Mouse (Mus musculus) hindbrain, embryonic 14.5 days (tissue): ENCODE measurements around the gene Parva. TPM values are rescaled to one million over a fixed set of nuclear protein-coding genes. Genes with fewer than 3 reads are reported as not detected.

ENCODE experiments used
- ATAC-seq: fragments of 200-750 bp; cut with Nextera tagmentation; 2 replicates; pipeline ENCODE4 v1.8.0; 2017; ENCODE audit warnings: moderate number of reproducible peaks, mild to moderate bottlenecking, moderate TSS enrichment, moderate library complexity; ENCODE audit not compliant: low FRiP score
- DNase-seq: peaks from one replicate; pipeline ENCODE4 v3.0.0-alpha.2; 2015; ENCODE audit warnings: low spot score
- H3K27ac ChIP-seq: fragments of 300-500 bp; sonication (generic); 2 replicates; pipeline ENCODE4 v1.5.1; 2014; ENCODE audit warnings: mild to moderate bottlenecking, moderate library complexity
- H3K27me3 ChIP-seq: fragments of 300-500 bp; sonication (generic); 2 replicates; pipeline ENCODE4 v1.6.1; 2014; ENCODE audit warnings: mild to moderate bottlenecking, low read length, mixed read lengths; ENCODE audit not compliant: control insufficient read depth, insufficient read depth
- H3K36me3 ChIP-seq: fragments of 300-500 bp; sonication (generic); replicated peaks from 2 replicates; pipeline ENCODE4 v1.6.1; 2014; ENCODE audit not compliant: control insufficient read depth, insufficient read depth
- H3K4me1 ChIP-seq: fragments of 300-500 bp; sonication (generic); replicated peaks from 2 replicates; pipeline ENCODE4 v1.6.1; 2014; ENCODE audit warnings: antibody characterized with exemption, low read length, mixed read lengths; ENCODE audit not compliant: control insufficient read depth, insufficient read depth
- H3K4me2 ChIP-seq: fragments of 300-500 bp; sonication (generic); replicated peaks from 2 replicates; pipeline ENCODE4 v1.6.1; 2014; ENCODE audit warnings: mild to moderate bottlenecking, moderate library complexity
- H3K4me3 ChIP-seq: fragments of 300-500 bp; sonication (generic); replicated peaks from 2 replicates; pipeline ENCODE4 v1.5.1; 2014; ENCODE audit warnings: mild to moderate bottlenecking, low read length
- H3K9ac ChIP-seq: fragments of 300-500 bp; sonication (generic); 2 replicates; pipeline ENCODE4 v1.6.1; 2014
- H3K9me3 ChIP-seq: fragments of 300-500 bp; sonication (generic); 2 replicates; pipeline ENCODE4 v1.6.1; 2016; ENCODE audit warnings: low read length; ENCODE audit not compliant: control insufficient read depth
- WGBS: fragments of 180-500 bp; shearing (Covaris S2); extraction: QIAGEN DNeasy Blood & Tissue Kit; methylation state at CpG from one replicate; pipeline ENCODE4 v1.1.7; 2014; 5-methylcytosine and 5-hydroxymethylcytosine counted together
- polyA plus RNA-seq: library from polyadenylated mRNA; unstranded; fragments of >200 nt; fragmentation: Nextera tagmentation; extraction: Ambion mirVana; gene quantifications from 2 replicates; pipeline ENCODE4 v1.2.1, GENCODE M21; 2014

The Parva gene
- polyA plus RNA-seq, 1 experiment from 2014 or later = 28.1 TPM

- no peaks in the 10 kb centered on the region for H3K27me3 ChIP-seq
- no peak overlapping the region for H3K4me2 ChIP-seq
- DNase-seq (no peak), ATAC-seq (no peak)
- peaks cover 18% of the 10 kb centered on the region; the same call in 1 of the 2 replicates for H3K4me1 ChIP-seq
- no peaks in the 10 kb centered on the region for H3K9me3 ChIP-seq
- no peak overlapping the region for H3K9ac ChIP-seq
- no peak overlapping the region for H3K4me3 ChIP-seq
- no peaks in the 10 kb centered on the region for H3K36me3 ChIP-seq
- 22% methylated on average over 14 of the region's 14 CpGs for WGBS
- no peak overlapping the region for H3K27ac ChIP-seq
Measured at GRCm38 (mm10) chr7:112473649-112474435, 46.5 kb downstream of the Parva start.

- WGBS = 62% methylated on average over 6 of the region's 6 CpGs
- Histone ChIP-seq H3K27me3 (no peaks in the 10 kb centered on the region), H3K27ac (no peak overlapping the region), H3K9ac (no peak overlapping the region), H3K9me3 (no peaks in the 10 kb centered on the region), H3K36me3 (no peaks in the 10 kb centered on the region), H3K4me1 (peaks cover 5% of the 10 kb centered on the region; the same call in 1 of the 2 replicates), H3K4me2 (no peak overlapping the region), H3K4me3 (no peak overlapping the region)
- DNase-seq (no peak), ATAC-seq (no peak)
Measured at GRCm38 (mm10) chr7:112479116-112479515, 51.8 kb downstream of the Parva start.

DNA sequence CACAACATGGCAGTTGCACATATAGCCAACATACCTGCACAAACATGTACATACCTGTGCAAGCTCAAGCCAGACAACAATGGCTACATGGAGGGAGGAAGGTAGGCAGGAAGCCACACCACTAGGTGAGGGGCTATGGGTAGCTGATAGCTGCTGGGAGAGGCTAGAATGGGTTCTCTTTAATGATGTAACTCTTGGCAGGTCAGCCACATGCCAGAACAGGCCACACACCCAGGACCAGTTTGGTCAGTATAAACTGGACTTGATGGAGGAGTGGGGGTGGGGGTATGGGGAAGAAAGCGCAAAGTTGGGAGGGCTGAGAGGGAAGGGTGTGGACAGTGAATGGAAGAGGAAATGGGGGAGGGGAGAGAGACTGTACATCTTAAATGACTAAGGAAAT is 53.7 kb downstream of the Parva start:
- H3K4me3 ChIP-seq = no peak overlapping the region
- 96% methylated on average over 1 of the region's 1 CpGs for WGBS
- ATAC-seq = no peak
- H3K27me3 ChIP-seq = no peaks in the 10 kb centered on the region
- no peak for DNase-seq
- 0 out of 2 replicates have a peak, but pooled peaks cover 3% of the 10 kb centered on the region for H3K4me1 ChIP-seq
- H3K9ac ChIP-seq = no peak overlapping the region
- H3K9me3 ChIP-seq = no peaks in the 10 kb centered on the region
- H3K4me2 ChIP-seq = no peak overlapping the region
- no peaks in the 10 kb centered on the region for H3K36me3 ChIP-seq
- no peak overlapping the region for H3K27ac ChIP-seq

DNA sequence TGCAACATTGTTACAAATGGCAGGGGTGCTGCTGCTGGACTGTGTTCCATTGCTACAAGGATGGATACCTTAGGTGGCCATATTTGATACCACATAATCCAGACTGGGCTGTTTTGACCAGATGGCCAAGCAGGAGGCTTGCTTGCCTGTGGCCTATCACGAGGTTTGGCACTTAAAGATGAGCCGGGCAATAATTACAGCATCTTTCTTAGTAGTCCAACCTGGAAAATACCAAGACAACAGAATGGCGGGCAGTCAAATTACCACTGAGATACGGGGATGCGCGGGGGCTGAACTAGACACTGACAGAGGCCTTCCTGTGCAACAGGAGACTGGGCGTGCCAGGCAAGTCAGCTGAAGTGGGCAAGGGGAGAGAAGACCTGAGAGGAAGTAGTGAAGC is 55.3 kb downstream of the Parva start:
- Histone ChIP-seq H3K27me3 (no peaks in the 10 kb centered on the region), H3K27ac (no peak overlapping the region), H3K4me1 (0 out of 2 replicates have a peak, but pooled peaks cover 3% of the 10 kb centered on the region), H3K36me3 (no peaks in the 10 kb centered on the region), H3K9ac (no peak overlapping the region), H3K4me3 (no peak overlapping the region), H3K4me2 (no peak overlapping the region), H3K9me3 (no peaks in the 10 kb centered on the region)
- WGBS = 86% methylated on average over 7 of the region's 7 CpGs
- no peak for DNase-seq
- no peak for ATAC-seq

DNA sequence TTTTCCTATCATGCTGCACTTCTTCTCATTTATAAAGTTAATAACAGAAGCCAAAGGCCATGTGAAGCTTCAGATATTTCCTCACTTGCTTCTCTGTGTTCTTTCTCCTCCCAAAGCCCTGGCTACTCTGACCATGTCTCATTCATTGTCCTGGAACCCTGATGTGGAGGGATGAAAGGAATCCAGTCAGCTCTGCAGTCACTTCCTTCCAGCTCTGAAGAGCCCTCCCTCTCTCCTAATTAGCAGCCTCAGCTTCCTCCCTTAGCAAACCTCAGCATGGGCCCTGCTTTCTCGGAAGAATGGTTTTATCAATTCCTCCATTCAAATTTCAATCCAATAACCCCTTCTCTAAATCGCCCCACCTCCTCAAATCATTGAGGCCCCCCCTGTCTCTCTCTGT is 56.1 kb downstream of the Parva start:
- no peaks in the 10 kb centered on the region for H3K36me3 ChIP-seq
- H3K27me3 ChIP-seq = no peaks in the 10 kb centered on the region
- H3K9ac ChIP-seq = peak overlapping the region; percentile 28; the same call in 1 of the 2 replicates
- H3K4me2 ChIP-seq = no peak overlapping the region
- WGBS = 7% methylated on average over 2 of the region's 2 CpGs
- ATAC-seq (no peak), DNase-seq (no peak)
- H3K4me1 ChIP-seq = 0 out of 2 replicates have a peak, but pooled peaks cover 3% of the 10 kb centered on the region
- H3K9me3 ChIP-seq = no peaks in the 10 kb centered on the region
- no peak overlapping the region for H3K4me3 ChIP-seq
- no peak overlapping the region for H3K27ac ChIP-seq

DNA sequence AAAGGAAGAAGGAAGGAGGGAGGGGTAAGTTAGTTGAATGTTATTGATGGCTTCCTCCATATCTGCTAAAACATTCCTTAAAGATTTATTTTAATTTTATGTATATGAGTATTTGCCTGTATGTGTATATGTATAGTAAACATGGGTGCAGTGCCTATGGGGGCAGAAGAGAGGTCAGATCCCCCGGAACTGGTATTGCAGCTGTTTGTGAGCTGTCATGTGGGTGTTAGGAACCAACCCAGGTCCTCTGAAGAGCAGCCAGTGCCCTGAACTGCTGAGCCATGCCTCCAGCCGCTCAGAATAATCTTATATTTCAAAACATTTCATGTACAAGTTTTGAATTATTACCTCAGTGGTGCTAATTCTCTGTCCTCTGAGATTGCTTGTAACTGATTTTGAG is 63.5 kb downstream of the Parva start:
- ATAC-seq (no peak), DNase-seq (no peak)
- Histone ChIP-seq H3K4me2 (no peak overlapping the region), H3K27ac (no peak overlapping the region), H3K9me3 (no peaks in the 10 kb centered on the region), H3K4me1 (peaks cover 4% of the 10 kb centered on the region; the same call in 1 of the 2 replicates), H3K27me3 (no peaks in the 10 kb centered on the region), H3K36me3 (no peaks in the 10 kb centered on the region), H3K4me3 (no peak overlapping the region), H3K9ac (no peak overlapping the region)
- WGBS = 77% methylated on average over 2 of the region's 2 CpGs

DNA sequence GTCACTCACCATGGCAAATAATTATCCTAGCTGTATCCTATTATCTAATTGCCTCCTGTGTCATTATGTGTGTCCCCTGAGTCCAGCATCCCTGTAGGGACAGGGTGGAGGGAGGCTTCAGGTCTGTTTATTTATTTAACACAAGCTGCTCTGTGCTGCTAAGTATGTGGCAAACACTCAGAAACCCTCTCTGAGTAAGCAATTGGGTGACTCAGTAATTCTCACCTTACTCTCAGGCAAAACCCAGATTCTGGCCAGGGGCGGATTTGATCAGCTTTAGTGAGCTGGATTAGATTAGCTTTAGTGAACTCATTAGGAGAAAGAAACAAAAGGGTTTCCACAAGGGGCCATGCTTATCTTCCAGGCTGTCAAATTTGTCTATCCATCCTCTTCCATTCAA is 64.4 kb downstream of the Parva start:
- 74% methylated on average over 1 of the region's 1 CpGs for WGBS
- no peak for DNase-seq
- no peaks in the 10 kb centered on the region for H3K27me3 ChIP-seq
- H3K36me3 ChIP-seq = no peaks in the 10 kb centered on the region
- H3K4me2 ChIP-seq = no peak overlapping the region
- H3K9ac ChIP-seq = no peak overlapping the region
- no peak overlapping the region for H3K4me3 ChIP-seq
- H3K9me3 ChIP-seq = no peaks in the 10 kb centered on the region
- H3K4me1 ChIP-seq = peaks cover 4% of the 10 kb centered on the region; the same call in 1 of the 2 replicates
- H3K27ac ChIP-seq = no peak overlapping the region
- no peak for ATAC-seq

- 52% methylated on average over 8 of the region's 8 CpGs for WGBS
- H3K9me3 ChIP-seq = no peaks in the 10 kb centered on the region
- no peak overlapping the region for H3K27ac ChIP-seq
- DNase-seq (no peak), ATAC-seq (no peak)
- H3K4me2 ChIP-seq = no peak overlapping the region
- H3K27me3 ChIP-seq = no peaks in the 10 kb centered on the region
- H3K4me1 ChIP-seq = peaks cover 17% of the 10 kb centered on the region
- H3K36me3 ChIP-seq = no peaks in the 10 kb centered on the region
- H3K4me3 ChIP-seq = no peak overlapping the region
- no peak overlapping the region for H3K9ac ChIP-seq
Measured at GRCm38 (mm10) chr7:112495950-112496349, 68.6 kb downstream of the Parva start.

DNA sequence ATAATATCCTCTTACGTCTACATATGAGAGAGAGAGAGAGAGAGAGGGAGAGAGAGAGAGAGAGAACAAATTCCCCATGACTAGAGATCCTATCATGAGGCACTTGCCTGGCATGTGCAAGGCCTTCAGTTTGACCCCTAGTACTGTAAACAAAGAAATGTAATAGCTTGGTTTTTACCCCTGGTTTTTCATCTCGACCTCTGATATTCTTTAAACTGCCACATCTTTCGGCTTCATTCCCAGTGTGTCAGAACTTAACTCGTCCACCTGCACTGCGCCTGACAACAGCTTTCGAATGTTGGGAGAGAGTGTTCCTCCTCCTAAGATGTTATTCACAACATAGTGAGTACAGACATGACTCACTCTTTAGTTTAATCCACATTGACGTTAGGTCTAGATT is 69.6 kb downstream of the Parva start:
- 74% methylated on average over 7 of the region's 7 CpGs for WGBS

More for the DNA sequence above, 69.6 kb downstream of the Parva start:
- Histone ChIP-seq H3K9me3 (no peaks in the 10 kb centered on the region), H3K9ac (no peak overlapping the region), H3K36me3 (no peaks in the 10 kb centered on the region), H3K4me2 (no peak overlapping the region), H3K27ac (no peak overlapping the region), H3K4me1 (peaks cover 21% of the 10 kb centered on the region), H3K4me3 (no peak overlapping the region), H3K27me3 (no peaks in the 10 kb centered on the region)
- DNase-seq = no peak
- no peak for ATAC-seq
